Mouse (Mus musculus): ENCODE measurements at regions not wholly inside any gene's neighbourhood (a gene's known extent, or its start where the extent isn't known, plus 50 kb on each side); places are given as distances from the start of the nearest gene placed in this dataset.

DNA sequence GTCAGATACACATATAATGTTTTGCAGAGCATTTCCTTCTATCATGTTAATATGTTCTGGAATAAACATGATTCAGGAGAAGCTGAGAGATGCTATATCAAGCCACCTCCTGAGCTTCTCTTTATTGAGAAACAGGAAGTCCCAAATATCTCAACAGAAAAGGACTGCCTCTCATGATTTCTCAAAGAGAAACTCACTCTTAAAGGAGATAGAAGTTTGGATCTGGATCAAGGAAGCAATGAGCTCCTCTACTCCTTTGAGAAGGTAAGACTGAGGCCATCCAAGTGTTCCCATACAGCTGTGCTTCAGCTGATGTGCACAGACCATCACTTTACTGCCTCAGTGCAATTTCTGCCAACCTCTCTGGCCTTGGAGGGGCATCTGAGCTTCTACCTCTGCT lies 213.9 kb upstream of the Hnrnpa3 start:
- DNase-seq (ENCODE audit: low spot score) (no peak), ATAC-seq (ENCODE audit: insufficient read depth, low FRiP score, low TSS enrichment) (no peak)
- Histone ChIP-seq H3K4me3 (ENCODE audit: low read depth, low read length) (no peak overlapping the region), H3K4me1 (ENCODE audit: control insufficient read depth, insufficient read depth, low read length) (no peaks in the 10 kb centered on the region), H3K4me2 (ENCODE audit: low read depth) (no peak overlapping the region), H3K27ac (ENCODE audit: low read depth, low read length) (no peak overlapping the region), H3K27me3 (ENCODE audit: control insufficient read depth, insufficient read depth, low read length) (no peaks in the 10 kb centered on the region), H3K9me3 (ENCODE audit: control insufficient read depth, low read length) (no peaks in the 10 kb centered on the region), H3K36me3 (ENCODE audit: control insufficient read depth, insufficient read depth, low read length) (no peaks in the 10 kb centered on the region), H3K9ac (ENCODE audit: low read length) (no peak overlapping the region)

DNA sequence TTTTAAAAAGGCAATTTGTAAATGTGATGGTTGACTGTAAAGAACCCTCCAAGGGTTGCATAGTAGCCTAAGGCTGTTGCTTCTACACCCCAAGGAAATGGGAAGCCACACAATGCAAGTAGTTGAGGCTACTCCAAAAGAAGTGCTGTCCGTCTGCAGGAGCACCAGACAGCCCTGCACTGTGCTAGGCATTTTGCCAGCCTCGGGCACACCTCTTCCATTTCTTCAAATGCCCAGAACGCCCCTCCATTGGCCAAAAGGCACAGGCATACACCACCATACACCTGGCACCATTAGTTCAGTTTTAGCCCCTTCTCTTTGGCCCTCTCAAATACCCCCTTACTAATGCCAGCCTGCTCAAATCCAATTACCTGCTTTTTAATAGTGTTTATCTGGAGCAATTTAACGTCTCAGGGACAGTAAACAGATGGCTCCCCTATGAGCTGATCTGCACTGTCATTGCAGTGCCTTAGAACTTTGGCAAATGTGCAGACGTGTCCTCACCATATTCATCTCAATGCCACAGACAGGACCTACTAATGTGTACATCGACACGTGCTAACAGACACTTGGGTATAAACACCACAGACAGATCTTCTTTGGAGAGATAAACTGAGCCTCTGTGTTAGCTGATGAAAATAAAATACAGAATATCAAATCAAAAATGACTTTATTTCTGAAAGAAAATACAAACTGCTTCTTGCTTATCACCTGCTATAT lies 211.9 kb upstream of the Hnrnpa3 start:
- no peak overlapping the region for H3K9ac ChIP-seq (ENCODE audit: low read length)
- no peak overlapping the region for H3K4me2 ChIP-seq (ENCODE audit: low read depth)
- H3K4me1 ChIP-seq (ENCODE audit: control insufficient read depth, insufficient read depth, low read length), result no peaks in the 10 kb centered on the region
- no peak overlapping the region for H3K27ac ChIP-seq (ENCODE audit: low read depth, low read length)
- ATAC-seq (ENCODE audit: insufficient read depth, low FRiP score, low TSS enrichment), result no peak
- no peak for DNase-seq (ENCODE audit: low spot score)
- WGBS, result 80% methylated on average over 7 of the region's 7 CpGs
- H3K27me3 ChIP-seq (ENCODE audit: control insufficient read depth, insufficient read depth, low read length), result no peaks in the 10 kb centered on the region
- H3K4me3 ChIP-seq (ENCODE audit: low read depth, low read length), result no peak overlapping the region
- H3K9me3 ChIP-seq (ENCODE audit: control insufficient read depth, low read length), result no peaks in the 10 kb centered on the region
- no peaks in the 10 kb centered on the region for H3K36me3 ChIP-seq (ENCODE audit: control insufficient read depth, insufficient read depth, low read length)

DNA sequence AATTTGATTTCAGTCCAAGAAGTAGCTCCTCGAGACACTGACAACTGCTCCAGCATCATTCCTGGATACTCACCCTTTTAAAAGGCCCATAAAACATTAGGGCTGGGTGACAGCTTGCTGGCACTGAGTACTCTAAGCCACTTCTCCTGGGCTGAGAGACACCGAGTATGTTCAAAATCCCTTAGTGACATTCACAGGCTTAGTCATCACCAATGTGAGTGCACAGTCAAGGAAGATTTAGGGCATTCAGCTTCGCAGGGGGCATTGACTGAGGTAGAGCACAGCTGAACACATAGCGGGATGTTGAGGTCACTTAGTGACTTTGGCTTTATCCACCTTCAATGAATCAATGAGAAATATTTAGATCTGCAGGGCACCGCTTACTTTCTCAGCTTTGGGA lies 210.8 kb upstream of the Hnrnpa3 start:
- H3K9ac ChIP-seq (ENCODE audit: low read length), result no peak overlapping the region
- no peak for DNase-seq (ENCODE audit: low spot score)
- no peak overlapping the region for H3K4me3 ChIP-seq (ENCODE audit: low read depth, low read length)
- H3K4me2 ChIP-seq (ENCODE audit: low read depth), result no peak overlapping the region
- no peaks in the 10 kb centered on the region for H3K27me3 ChIP-seq (ENCODE audit: control insufficient read depth, insufficient read depth, low read length)
- no peaks in the 10 kb centered on the region for H3K36me3 ChIP-seq (ENCODE audit: control insufficient read depth, insufficient read depth, low read length)
- no peak overlapping the region for H3K27ac ChIP-seq (ENCODE audit: low read depth, low read length)
- WGBS, result 71% methylated on average over 5 of the region's 5 CpGs
- no peaks in the 10 kb centered on the region for H3K9me3 ChIP-seq (ENCODE audit: control insufficient read depth, low read length)
- no peak for ATAC-seq (ENCODE audit: insufficient read depth, low FRiP score, low TSS enrichment)
- H3K4me1 ChIP-seq (ENCODE audit: control insufficient read depth, insufficient read depth, low read length), result no peaks in the 10 kb centered on the region

DNA sequence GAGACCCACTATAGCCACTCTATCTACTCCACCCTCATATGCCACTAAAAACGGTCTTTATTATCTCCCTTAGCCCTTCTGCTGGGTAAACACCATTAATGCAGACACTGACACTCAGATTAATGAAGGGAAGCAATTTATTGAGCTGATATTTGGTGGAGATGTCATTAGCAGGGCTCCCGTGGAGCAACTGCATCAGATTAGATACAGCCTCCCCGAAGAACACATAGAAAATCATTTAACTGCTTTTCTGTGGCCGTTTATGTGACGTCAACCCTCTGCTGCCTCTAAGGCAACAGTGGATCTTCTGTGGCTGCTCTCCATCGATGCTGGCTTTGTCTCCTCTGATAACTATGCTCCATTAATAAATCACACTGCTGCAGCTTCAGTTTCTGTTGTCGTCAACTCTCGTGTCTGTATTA lies 207.2 kb upstream of the Hnrnpa3 start:
- WGBS, result 64% methylated on average over 8 of the region's 8 CpGs
- H3K27ac ChIP-seq (ENCODE audit: low read depth, low read length), result no peak overlapping the region

DNA sequence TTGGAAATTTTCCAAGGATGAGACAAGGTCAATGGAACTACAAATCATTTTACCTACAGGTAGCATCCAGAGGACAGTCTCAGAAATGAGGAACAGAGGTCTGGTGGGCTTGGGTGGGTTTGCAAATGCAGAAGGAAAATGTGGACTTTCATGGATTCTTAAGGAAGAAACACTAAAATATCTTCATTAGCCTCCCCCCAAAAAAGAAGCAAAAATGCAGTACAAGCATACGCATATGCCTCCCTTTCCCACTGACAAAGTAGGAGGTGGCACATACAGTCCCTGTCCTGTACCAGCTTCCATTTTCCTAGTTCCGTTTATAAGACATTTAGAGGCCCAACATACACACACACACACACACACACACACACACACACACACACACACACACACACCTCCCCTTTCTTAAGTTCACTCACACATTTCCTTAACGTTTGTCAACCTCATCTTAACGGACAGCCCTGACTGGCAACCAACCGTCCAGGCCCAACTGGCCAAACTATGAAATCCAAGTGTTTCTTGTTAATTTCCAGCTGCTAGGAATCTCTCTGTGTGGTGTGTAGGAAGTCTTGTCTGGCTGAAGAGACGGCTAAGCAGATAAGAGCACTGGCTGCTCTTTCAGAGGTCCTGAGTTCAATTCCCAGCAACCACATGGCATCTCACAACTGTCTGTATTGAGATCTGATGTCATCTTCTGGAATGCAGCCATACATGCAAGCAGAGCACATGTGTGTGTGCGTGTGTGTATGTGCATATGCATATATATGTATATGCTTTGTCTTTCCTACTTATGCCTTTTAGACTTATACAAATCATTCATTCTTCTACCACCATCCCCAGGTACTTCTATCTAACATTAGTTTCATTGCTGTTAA lies 206.6 kb upstream of the Hnrnpa3 start:
- H3K36me3 ChIP-seq (ENCODE audit: control insufficient read depth, insufficient read depth, low read length), result no peaks in the 10 kb centered on the region

More for the DNA sequence above, 207.2 kb upstream of the Hnrnpa3 start:
- H3K4me3 ChIP-seq (ENCODE audit: low read depth, low read length), result no peak overlapping the region
- no peaks in the 10 kb centered on the region for H3K4me1 ChIP-seq (ENCODE audit: control insufficient read depth, insufficient read depth, low read length)
- DNase-seq (ENCODE audit: low spot score), result no peak
- H3K9ac ChIP-seq (ENCODE audit: low read length), result no peak overlapping the region
- no peaks in the 10 kb centered on the region for H3K27me3 ChIP-seq (ENCODE audit: control insufficient read depth, insufficient read depth, low read length)
- no peaks in the 10 kb centered on the region for H3K36me3 ChIP-seq (ENCODE audit: control insufficient read depth, insufficient read depth, low read length)
- no peaks in the 10 kb centered on the region for H3K9me3 ChIP-seq (ENCODE audit: control insufficient read depth, low read length)
- no peak for ATAC-seq (ENCODE audit: insufficient read depth, low FRiP score, low TSS enrichment)
- H3K4me2 ChIP-seq (ENCODE audit: low read depth), result no peak overlapping the region

DNA sequence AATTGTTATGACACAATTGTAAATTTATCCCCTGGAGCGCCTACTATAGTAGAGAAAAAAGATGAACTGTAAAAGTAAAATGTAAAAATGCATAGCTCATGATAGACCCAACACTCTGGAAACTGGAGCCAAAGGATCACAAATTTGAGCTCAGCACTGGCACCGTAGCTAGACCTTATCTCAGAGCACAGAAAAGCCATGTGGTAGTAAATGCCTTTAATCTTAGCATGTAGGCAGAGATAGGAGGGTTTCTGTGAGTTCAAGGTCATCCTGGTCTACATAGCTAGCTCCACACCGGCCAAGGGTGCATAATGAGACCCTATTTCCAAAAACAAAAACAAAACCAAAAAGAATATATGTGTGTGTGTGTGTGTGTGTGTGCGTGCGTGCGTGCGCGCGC lies 203.6 kb upstream of the Hnrnpa3 start:
- Histone ChIP-seq H3K4me2 (ENCODE audit: low read depth) (no peak overlapping the region), H3K27me3 (ENCODE audit: control insufficient read depth, insufficient read depth, low read length) (no peaks in the 10 kb centered on the region), H3K4me1 (ENCODE audit: control insufficient read depth, insufficient read depth, low read length) (no peaks in the 10 kb centered on the region), H3K36me3 (ENCODE audit: control insufficient read depth, insufficient read depth, low read length) (no peaks in the 10 kb centered on the region), H3K4me3 (ENCODE audit: low read depth, low read length) (no peak overlapping the region), H3K27ac (ENCODE audit: low read depth, low read length) (no peak overlapping the region), H3K9ac (ENCODE audit: low read length) (no peak overlapping the region), H3K9me3 (ENCODE audit: control insufficient read depth, low read length) (no peaks in the 10 kb centered on the region)
- no peak for ATAC-seq (ENCODE audit: insufficient read depth, low FRiP score, low TSS enrichment)
- 93% methylated on average over 9 of the region's 9 CpGs for WGBS
- DNase-seq (ENCODE audit: low spot score), result no peak

More for the DNA sequence above, 206.6 kb upstream of the Hnrnpa3 start:
- ATAC-seq (ENCODE audit: insufficient read depth, low FRiP score, low TSS enrichment), result no peak
- H3K9me3 ChIP-seq (ENCODE audit: control insufficient read depth, low read length), result no peaks in the 10 kb centered on the region
- no peaks in the 10 kb centered on the region for H3K4me1 ChIP-seq (ENCODE audit: control insufficient read depth, insufficient read depth, low read length)
- no peaks in the 10 kb centered on the region for H3K27me3 ChIP-seq (ENCODE audit: control insufficient read depth, insufficient read depth, low read length)
- H3K4me2 ChIP-seq (ENCODE audit: low read depth), result no peak overlapping the region
- no peak overlapping the region for H3K9ac ChIP-seq (ENCODE audit: low read length)
- no peak overlapping the region for H3K4me3 ChIP-seq (ENCODE audit: low read depth, low read length)
- no peak for DNase-seq (ENCODE audit: low spot score)
- WGBS, result 82% methylated on average over 7 of the region's 7 CpGs
- H3K27ac ChIP-seq (ENCODE audit: low read depth, low read length), result no peak overlapping the region

DNA sequence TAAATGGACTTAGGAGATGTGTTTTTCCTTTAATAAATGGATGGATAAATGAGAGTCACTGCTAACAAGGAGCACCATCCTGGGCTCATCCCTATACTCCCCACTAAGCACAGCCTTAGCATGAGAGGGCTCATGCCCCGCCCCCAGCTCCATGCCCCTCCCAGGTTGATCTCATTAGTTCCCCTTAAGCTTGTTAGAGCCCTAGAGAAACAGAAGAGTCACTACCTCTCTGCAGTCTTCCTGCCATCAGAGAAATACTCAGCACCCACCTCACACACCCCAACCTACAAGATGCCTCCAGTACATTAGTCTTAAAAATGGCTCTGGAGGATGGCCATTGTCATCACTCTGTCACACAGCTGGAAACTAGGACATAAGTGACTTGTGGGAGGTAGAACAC lies 202.8 kb upstream of the Hnrnpa3 start:
- no peak overlapping the region for H3K4me3 ChIP-seq (ENCODE audit: low read depth, low read length)
- no peak overlapping the region for H3K4me2 ChIP-seq (ENCODE audit: low read depth)
- H3K4me1 ChIP-seq (ENCODE audit: control insufficient read depth, insufficient read depth, low read length), result no peaks in the 10 kb centered on the region
- no peak for ATAC-seq (ENCODE audit: insufficient read depth, low FRiP score, low TSS enrichment)
- H3K9ac ChIP-seq (ENCODE audit: low read length), result no peak overlapping the region
- H3K9me3 ChIP-seq (ENCODE audit: control insufficient read depth, low read length), result no peaks in the 10 kb centered on the region
- no peak for DNase-seq (ENCODE audit: low spot score)
- no peaks in the 10 kb centered on the region for H3K36me3 ChIP-seq (ENCODE audit: control insufficient read depth, insufficient read depth, low read length)
- WGBS, result 94% methylated on average over 1 of the region's 1 CpGs
- no peaks in the 10 kb centered on the region for H3K27me3 ChIP-seq (ENCODE audit: control insufficient read depth, insufficient read depth, low read length)
- H3K27ac ChIP-seq (ENCODE audit: low read depth, low read length), result no peak overlapping the region

DNA sequence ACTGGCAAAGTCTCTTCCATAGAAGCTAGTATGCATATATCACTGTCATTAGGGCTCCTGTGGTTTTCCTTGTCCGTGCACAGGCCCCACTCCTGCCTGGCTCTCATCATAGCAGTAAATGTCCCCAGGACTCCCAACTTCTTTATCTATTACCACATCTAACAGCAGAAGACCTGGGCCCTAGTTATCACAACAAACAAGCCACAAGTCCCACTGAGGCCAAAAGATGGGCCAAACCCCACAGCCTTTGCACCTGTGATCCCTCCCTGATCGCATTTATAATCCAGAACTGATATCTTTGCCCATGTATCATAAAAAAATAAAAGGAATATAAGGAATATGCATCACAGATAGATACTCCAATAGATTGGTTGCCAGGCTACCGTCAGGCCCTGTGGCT lies 201.6 kb upstream of the Hnrnpa3 start:
- no peaks in the 10 kb centered on the region for H3K9me3 ChIP-seq (ENCODE audit: control insufficient read depth, low read length)
- no peaks in the 10 kb centered on the region for H3K27me3 ChIP-seq (ENCODE audit: control insufficient read depth, insufficient read depth, low read length)
- WGBS, result 77% methylated on average over 3 of the region's 3 CpGs
- H3K27ac ChIP-seq (ENCODE audit: low read depth, low read length), result no peak overlapping the region
- no peak overlapping the region for H3K4me3 ChIP-seq (ENCODE audit: low read depth, low read length)
- DNase-seq (ENCODE audit: low spot score) (no peak), ATAC-seq (ENCODE audit: insufficient read depth, low FRiP score, low TSS enrichment) (no peak)
- H3K4me2 ChIP-seq (ENCODE audit: low read depth), result no peak overlapping the region
- no peak overlapping the region for H3K9ac ChIP-seq (ENCODE audit: low read length)
- H3K36me3 ChIP-seq (ENCODE audit: control insufficient read depth, insufficient read depth, low read length), result no peaks in the 10 kb centered on the region
- H3K4me1 ChIP-seq (ENCODE audit: control insufficient read depth, insufficient read depth, low read length), result no peaks in the 10 kb centered on the region; the same call in 1 of the 2 replicates

DNA sequence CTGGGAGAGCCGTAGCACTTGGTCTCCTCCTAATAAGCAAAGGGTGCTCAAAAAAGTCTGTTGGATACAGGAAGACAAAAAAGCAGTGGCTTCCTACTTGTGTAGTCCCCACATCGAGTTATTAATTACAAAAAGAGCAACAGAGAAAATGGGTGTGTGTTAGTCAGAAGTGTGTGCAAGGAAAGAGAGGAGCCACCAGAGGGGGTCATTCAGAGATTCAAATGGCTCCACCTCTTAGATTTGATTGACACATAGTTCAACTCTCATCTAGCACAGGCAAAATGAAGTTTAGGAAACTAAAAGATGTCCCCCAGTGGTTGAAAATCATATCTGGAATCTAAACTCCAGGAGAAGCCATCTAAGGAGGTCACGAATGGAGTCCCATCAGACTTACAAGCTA lies 200.2 kb upstream of the Hnrnpa3 start:
- no peak for DNase-seq (ENCODE audit: low spot score)
- ATAC-seq (ENCODE audit: insufficient read depth, low FRiP score, low TSS enrichment), result no peak
- WGBS, result 87% methylated on average over 3 of the region's 3 CpGs

More for the DNA sequence above, 200.2 kb upstream of the Hnrnpa3 start:
- no peaks in the 10 kb centered on the region for H3K36me3 ChIP-seq (ENCODE audit: control insufficient read depth, insufficient read depth, low read length)
- H3K4me2 ChIP-seq (ENCODE audit: low read depth), result no peak overlapping the region
- no peak overlapping the region for H3K9ac ChIP-seq (ENCODE audit: low read length)
- no peak overlapping the region for H3K27ac ChIP-seq (ENCODE audit: low read depth, low read length)
- H3K4me3 ChIP-seq (ENCODE audit: low read depth, low read length), result no peak overlapping the region
- no peaks in the 10 kb centered on the region for H3K9me3 ChIP-seq (ENCODE audit: control insufficient read depth, low read length)
- no peaks in the 10 kb centered on the region; the same call in 1 of the 2 replicates for H3K4me1 ChIP-seq (ENCODE audit: control insufficient read depth, insufficient read depth, low read length)
- H3K27me3 ChIP-seq (ENCODE audit: control insufficient read depth, insufficient read depth, low read length), result no peaks in the 10 kb centered on the region
